Mouse (Mus musculus) adrenal gland, adult 18-20 months (tissue): ENCODE data around the gene Dbndd1. TPM values are rescaled to one million over a fixed set of nuclear protein-coding genes. Genes with fewer than 3 reads are reported as not detected.
"Not testable (repeated sequence)": the region's sequence is repeated elsewhere in the genome, so short reads cannot be mapped to it uniquely, and the experiment has no call there.

Experiments
- DNase-seq, 2 experiments: peaks; one replicate each; pipeline ENCODE4 v3.0.0; 2021 to 2022; ENCODE audit warnings: low spot score in 2 of 2
- total RNA-seq, 2 experiments: library from RNA; stranded (reverse); gene quantifications; 1 replicate in 1 of 2; 2 replicates in 1 of 2; pipeline ENCODE4 v1.2.3; 2021

Gene Dbndd1
- total RNA-seq, 2 experiments from 2014 or later, result 0.20 to 0.35 TPM

DNA sequence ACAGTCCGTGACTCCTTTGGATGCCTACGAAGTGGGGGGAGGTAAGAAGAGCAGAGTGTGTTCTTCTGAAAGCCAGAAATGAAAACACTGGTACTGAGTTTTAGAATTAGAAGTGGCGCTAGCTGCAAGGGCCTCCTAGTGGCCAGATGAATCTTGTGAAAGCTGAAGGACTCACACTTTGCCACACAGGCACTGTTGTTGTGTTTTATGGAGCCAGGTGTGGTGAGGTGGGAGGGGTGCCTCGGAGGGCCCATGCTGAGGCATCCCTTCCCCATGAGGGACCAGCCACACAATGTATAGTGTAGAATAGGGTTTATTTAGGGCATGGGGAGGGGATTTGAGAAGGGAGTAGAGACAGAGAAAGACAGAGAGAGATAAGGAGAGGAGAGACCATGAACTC lies 17.6 kb downstream of the Dbndd1 start:
- DNase-seq, result no peak

DNA sequence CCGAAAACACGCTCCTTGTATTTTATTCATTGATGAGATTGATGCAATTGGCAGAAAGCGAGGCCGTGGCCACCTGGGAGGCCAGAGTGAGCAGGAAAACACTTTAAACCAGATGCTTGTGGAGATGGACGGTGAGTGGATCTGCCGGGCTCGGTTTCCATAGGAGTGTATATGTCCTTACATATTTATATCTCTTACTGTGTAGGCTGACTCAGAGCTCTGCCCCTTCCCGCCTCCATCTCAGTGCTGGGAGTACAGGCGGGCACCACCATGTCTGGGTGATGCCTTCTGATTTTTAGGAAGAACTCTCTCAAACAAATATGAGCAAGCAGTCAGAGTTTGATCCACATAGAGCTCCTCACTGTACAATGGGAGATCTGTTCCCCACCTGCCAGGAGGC lies 22.4 kb downstream of the Dbndd1 start:
- no peak for DNase-seq

GRCm38 (mm10) chr8:123491280-123492075 lies 23.8 kb downstream of the Dbndd1 start:
- no peak for DNase-seq

GRCm38 (mm10) chr8:123482627-123483026 lies 32.6 kb downstream of the Dbndd1 start:
- no peak for DNase-seq

DNA sequence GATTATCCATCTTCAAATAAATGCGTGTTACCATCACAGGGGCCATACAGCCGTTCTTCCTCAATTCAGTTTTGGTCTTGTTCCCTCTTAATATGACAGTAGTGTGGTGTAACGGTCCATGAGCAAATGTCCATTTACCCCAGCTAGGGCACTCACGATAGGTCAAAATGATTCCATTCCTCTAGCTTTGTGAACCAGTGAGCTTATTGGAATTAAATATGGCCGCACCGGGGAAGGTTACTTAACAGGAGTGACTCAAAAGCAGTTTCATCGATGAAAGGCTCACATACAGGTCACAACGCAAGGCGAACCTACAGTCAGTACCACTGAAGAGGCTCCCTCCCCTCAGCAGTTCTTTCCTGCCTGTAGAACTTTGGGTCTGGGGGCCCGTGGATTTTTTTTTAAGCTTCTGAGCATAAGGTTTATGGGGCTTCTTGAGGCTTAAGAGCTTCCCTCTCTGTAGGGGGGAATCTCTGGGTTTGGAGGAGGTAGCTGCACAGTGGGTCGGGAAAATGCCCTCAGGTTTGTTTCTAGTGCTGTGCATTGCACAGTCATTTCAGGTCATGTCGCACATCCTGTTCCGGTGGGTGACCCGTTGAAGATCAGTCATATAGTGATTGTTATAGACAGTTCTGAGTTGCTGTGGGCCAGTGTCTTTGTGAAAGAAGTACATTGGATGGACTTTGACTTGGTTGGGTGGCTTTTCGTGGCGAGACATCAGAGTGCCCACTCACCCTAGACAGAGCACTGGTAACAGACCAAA lies 36.6 kb downstream of the Dbndd1 start:
- DNase-seq, result peak in 1 of 2 experiments; percentile 9

DNA sequence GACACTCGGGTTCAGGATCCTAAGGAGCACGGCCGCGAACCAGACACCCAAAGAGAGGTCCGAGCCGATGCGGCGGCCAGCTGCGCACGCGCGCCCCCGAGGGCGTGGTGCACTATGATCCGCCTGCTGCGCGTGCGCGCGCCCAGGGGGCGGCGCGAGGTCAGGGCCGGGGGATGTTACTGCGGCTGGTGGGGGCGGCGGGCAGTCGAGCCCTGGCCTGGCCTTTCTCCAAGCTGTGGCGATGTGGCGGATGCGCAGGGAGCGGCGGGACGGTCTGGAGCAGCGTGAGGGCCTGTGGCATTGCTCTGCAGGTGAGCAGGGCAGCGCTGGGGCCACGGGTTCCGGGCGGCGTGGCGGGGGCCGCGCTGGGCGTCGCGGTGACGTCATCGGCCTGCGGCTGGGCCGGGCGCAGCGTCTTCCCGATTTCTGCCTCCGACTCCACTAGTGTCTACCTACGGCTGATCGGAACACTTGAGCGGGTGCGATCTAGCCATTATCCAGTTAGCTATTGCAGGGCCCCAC lies 37.5 kb downstream of the Dbndd1 start, which contains the start of gene Afg3l1:
Gene Afg3l1, plus strand, starts transcription at position 167 of the 522 bp plus-strand sequence.
- peak; percentile 94 to 96 for DNase-seq

DNA sequence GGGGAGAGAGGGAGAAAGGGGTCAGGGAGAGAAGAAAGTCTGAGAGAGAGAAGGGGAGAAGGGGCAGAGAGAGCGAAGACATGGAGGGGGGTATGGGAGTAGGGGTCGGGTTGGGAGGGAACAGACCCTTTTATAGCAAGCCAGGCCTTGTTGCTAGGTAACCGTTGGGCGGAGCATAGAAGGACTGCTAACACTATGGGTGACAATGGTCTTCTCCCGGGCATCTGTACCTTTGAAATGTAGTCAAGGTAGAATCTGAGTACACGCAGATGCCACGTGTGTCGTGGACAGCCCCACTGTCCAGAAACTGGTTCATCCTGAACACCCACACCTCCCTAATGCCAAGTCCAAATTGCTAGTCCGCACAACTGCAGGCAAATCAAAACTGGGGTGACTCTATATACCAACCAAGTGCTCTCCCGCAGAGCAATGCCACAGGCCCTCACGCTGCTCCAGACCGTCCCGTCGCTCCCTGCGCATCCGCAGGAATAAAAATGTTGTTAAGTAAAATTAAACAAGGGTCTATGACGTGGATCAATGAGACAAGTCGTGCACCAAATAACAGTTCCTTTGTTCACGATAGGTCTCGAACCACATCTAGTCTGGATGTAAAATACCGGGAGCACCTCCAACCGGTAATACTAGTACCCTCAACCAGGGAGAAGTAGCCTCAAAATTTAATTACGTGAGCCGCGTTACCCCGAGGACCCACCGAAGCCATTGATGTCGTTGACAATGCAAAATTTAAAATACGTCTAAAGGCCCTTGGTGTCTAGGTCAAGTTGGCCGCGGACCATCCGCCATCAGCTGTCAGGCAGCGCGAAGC lies 38.1 kb downstream of the Dbndd1 start:
- no peak for DNase-seq

DNA sequence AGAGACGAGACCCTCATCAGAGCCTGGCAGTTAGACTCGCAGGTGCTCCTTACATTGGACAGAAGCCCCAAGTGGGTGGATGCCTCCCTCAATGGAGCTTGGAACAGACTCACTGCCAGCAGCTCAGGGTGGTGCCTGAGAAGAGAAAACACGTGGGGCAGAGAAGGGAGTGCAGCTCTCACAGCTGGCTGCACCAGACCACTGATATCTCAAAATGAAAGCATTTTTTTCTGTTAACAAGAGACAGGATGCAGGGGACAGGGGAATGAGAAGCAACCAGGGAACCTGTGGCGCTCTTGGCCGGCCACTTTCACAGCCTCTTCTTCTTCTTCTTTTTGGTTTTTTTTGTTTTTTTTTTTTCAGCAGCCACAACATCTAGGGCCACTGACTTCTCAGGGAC lies 40.7 kb downstream of the Dbndd1 start:
- DNase-seq, result not testable (repeated sequence)

GRCm38 (mm10) chr8:123472991-123473390 lies 42.3 kb downstream of the Dbndd1 start:
- DNase-seq, result not testable (repeated sequence)

DNA sequence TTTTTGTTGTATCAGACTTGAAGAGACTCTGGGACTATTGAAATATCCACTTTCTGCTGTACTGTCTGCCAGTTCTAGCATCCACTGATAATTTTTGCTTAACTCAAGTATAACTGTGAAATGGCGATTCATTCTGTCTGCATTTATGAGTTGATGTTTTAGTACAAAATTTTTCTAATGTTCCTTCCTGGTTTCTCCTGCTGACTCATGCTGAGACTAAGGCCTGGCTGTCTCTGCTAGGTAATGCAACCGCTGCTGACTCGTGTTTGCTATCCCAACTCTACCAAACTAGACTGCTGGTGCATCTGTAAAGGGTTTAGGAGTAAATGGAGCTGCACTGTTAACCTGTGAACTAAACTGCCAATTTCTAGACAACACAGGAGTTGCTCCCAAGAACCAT lies 47.8 kb downstream of the Dbndd1 start:
- DNase-seq, result no peak

DNA sequence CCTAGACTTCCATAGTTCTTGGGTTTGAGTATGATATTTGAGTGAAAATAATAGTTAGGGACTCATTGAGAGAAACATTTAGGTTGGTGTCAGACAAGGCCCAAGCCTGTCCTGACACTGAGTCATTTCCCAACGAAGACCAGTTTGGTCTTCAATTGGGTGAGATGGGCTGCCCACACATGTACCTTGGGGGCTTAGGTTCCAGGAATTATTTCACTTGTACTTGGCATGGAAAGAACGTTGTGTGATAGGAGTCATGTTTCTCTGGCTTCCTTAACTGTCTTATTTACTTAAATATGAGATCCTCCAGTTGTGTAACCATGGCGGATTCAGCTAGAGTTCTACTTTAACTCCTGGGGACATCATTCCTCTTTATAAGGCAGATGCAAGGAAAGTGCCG lies 51.6 kb downstream of the Dbndd1 start:
- no peak for DNase-seq

Other genes starting within 250 kb of the Dbndd1 start
- 1 to 10 TPM; 1.2 to 4.2 TPM for gene Fanca, start 196.9 kb downstream of the Dbndd1 start, total RNA-seq
- 1 to 10 TPM; 1.7 to 3.1 TPM for gene Spire2, start 182.8 kb downstream of the Dbndd1 start, total RNA-seq
- 100 to 1,000 TPM; 218 to 255 TPM for gene Tcf25, start 141.7 kb downstream of the Dbndd1 start, total RNA-seq
- gene Mc1r, start 108.4 kb downstream of the Dbndd1 start, total RNA-seq, result not detected
- 1 to 10 TPM; 2.0 to 8.2 TPM for gene Tubb3, start 104.0 kb downstream of the Dbndd1 start, total RNA-seq
- 10 to 100 TPM; 22.9 to 24.4 TPM for gene Def8, start 91.9 kb downstream of the Dbndd1 start, total RNA-seq
- gene Afg3l1, start 37.6 kb downstream of the Dbndd1 start, total RNA-seq, result 10 to 100 TPM; 62.6 to 71.1 TPM
- 10 to 100 TPM; 12.8 to 14.5 TPM for gene Gas8, start 3.4 kb upstream of the Dbndd1 start, total RNA-seq
- 10 to 100 TPM; 42.5 to 42.8 TPM for gene Rhou, start 138.5 kb upstream of the Dbndd1 start, total RNA-seq